Mouse (Mus musculus) urinary bladder, postnatal 10 days (tissue): ENCODE data around the gene Dpm2.

Experiments
- DNase-seq: peaks from one replicate; pipeline ENCODE4 v3.0.0; 2022; ENCODE audit warnings: low spot score

The Dpm2 gene

GRCm38 (mm10) chr2:32570698-32571494 is at the start of gene Dpm2:
Gene Dpm2, plus strand, starts transcription at chr2:32570858.
- peak; percentile 57 for DNase-seq

- DNase-seq, result no peak
Measured at GRCm38 (mm10) chr2:32524536-32525031, 46.1 kb upstream of the Dpm2 start.

DNA sequence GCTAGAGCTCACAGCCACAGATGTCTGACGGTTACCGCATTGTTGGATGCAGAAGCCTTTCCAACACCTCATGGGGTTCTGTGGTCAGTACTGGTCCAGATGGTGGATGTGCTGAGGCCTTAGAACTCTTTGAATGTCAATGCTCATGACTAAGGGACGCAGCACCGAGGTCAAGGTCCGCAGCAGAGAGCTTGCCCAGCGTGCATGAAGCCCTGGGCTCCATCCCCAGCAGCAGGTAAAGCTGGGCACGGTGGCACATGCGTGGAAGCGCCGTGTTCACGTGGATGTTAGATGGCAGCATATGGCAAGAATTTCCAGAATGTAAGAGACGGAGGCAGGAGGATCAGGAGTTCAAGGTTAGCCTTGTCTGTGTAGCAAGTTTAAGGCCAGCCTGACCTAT is 44.8 kb upstream of the Dpm2 start:
- no peak for DNase-seq

- DNase-seq, result no peak
Measured at GRCm38 (mm10) chr2:32527468-32527966, 43.1 kb upstream of the Dpm2 start.

- DNase-seq, result no peak
Measured at GRCm38 (mm10) chr2:32528326-32528725, 42.3 kb upstream of the Dpm2 start.

DNA sequence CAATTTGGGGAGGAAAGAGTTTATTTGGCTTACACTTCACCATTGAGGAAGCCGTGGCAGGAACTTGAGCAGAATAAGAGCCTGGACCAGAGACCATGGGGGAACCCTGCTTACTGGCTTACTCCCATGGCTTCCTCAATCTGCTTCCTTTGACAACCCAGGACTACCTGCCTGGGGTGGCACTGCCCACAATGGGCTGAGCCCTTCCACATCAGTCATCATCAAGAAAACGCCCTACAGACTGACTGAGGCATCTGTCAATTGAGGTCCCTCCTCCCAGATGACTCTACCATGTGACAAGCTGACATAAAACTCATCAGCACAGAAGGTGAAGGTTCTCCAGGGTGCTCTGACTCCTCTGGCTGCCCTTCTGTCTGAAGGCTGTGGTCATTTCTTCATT is 40.2 kb upstream of the Dpm2 start:
- no peak for DNase-seq

- no peak for DNase-seq
Measured at GRCm38 (mm10) chr2:32533163-32533562, 37.5 kb upstream of the Dpm2 start.

DNA sequence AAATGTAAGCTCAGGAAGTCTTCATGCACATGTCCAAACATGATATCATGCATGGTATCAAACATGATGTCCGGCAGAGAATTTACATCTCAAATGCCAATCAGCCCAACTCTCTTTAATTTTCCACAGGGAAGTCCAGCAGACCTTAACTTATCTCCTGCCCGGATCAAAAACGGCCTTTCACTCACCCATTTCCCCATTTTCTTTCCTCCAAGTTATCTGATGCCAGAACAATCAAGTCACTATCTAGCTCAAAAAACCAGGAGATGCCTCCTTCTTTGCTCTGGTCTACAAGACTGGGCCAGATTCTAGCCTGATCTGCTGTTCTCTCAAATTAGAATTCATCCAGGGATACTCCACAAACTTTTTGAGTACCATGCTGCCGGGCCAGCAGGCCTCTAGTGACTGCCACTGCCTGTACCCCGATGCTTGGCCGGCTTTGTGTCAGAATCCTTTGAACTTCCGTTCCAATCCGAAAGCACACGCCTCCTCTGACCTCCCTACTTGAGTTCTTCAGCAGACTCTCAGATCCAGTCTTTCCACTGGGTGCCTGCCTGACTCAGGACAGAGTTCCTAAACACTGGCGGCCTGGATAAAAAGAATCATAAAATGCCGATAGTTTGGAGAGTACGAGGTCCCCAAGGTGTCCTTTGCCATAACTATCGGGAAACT is 36.5 kb upstream of the Dpm2 start:
- no peak for DNase-seq

- DNase-seq, result peak; percentile 97
Measured at GRCm38 (mm10) chr2:32534733-32535471, 35.8 kb upstream of the Dpm2 start, which contains the start of gene Fam102a. Gene Fam102a, plus strand, starts transcription at chr2:32535332.

- no peak for DNase-seq
Measured at GRCm38 (mm10) chr2:32535501-32535991, 35.1 kb upstream of the Dpm2 start.

DNA sequence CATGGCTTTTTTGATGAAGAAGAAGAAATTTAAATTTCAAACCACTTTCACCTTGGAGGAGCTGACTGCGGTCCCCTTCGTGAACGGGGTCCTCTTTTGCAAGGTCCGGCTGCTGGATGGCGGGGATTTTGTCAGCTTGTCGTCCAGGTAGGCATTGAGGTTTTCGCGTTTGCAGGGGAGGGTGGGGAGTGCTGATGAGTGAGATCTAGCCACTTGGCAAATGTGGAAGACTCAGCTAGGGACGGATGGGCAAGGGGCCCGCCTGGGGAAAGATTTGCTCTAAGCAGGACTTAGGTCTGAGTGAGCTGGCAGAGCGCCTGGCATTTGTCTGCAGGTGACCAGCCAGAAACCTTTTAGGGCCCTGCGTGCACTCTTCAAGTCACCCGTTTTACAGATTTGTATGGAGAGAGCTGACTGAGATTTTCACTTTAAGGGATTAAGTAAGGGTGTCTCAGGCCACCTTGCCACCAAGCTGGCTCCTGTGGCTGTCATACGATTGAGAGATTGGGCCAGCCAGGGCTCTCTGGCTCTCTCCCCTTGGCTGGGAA is 34.5 kb upstream of the Dpm2 start:
- DNase-seq, result no peak

GRCm38 (mm10) chr2:32536634-32537359 is 33.9 kb upstream of the Dpm2 start:
- no peak for DNase-seq

DNA sequence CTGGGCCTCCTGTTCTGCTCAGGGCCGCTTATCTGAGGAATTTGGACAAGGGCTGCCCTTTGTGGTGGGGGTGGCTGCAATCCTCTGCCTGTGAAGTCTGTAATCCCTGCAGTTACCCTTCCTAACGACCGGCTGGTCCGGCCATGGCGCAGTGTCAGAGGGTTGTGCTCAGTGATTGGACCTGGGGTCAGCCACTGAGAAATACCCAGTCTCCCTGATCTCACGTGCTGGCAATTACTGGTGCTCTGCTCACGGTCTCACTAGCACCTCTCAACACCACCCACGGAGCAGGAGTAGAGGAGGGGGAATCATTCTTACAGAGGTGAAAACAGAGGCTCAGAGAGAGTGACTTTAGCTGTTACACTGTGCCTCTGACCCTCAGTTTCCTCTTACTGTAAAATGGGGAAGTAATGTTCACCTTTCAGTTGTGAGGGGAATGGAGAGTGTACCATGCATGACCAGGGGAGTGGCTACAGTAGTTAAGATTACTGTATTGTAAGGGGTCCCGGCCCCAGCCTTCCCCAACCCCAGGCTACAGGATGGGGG is 33.2 kb upstream of the Dpm2 start:
- DNase-seq, result no peak

GRCm38 (mm10) chr2:32537941-32538340 is 32.7 kb upstream of the Dpm2 start:
- DNase-seq, result no peak

GRCm38 (mm10) chr2:32538461-32538860 is 32.2 kb upstream of the Dpm2 start:
- no peak for DNase-seq

GRCm38 (mm10) chr2:32539452-32539981 is 31.1 kb upstream of the Dpm2 start:
- no peak for DNase-seq

DNA sequence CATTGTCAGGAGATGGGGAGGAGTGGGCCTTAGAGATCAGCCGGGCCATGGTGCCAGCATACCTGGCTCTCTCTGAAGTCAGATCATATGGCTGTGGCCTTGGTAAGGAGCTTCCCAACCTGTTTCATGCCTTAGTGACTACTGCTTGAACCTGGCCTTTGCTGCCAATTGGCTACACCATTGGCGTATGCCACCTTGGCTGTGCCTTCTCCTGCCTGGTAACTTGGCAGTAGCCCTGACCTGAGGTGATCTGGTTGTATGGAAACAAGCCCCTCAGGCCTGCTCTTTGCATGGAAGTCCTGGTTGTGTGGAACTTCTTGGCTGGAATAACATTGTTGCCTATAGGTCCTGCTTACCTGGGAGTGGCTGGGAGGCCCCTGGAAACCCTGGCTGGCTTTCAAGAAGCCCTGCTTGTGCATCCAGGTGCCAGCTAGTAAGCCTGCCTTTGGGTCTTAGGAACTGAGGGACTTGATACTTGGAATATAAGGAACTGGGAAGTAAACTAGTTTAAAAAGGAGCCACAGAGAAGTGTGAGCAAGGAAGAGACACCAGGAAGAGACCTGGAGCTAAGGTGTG is 29.2 kb upstream of the Dpm2 start:
- DNase-seq, result no peak

DNA sequence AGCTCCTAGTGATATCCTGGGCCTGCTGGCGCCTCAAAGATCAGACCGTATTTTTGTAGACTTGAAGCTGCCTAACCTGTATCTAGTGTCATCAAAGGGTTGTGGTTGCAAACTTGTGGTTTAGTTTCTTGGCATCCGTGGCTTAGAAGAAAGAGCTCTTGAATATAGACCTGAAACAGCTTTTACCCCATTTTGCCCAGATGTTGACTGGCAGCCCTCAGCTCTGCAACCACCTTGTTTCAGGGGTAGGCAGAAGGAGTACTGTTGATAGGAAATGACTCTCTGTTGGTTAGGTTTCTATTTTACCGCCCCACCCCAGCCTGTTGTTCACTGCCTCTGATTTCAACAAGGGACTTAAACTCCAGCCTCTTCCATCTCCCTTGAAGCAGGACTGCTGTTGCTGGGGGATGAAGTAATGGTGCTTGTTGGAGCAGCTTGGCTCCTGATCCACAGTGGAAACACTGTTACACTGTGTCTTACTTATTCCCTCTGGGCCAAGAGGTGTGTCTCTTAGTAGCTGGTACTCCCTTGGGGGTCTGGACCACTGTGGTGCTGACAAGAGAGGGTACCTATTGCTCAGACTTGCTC is 28.6 kb upstream of the Dpm2 start:
- DNase-seq, result no peak

GRCm38 (mm10) chr2:32543031-32543449 is 27.6 kb upstream of the Dpm2 start:
- DNase-seq, result no peak

DNA sequence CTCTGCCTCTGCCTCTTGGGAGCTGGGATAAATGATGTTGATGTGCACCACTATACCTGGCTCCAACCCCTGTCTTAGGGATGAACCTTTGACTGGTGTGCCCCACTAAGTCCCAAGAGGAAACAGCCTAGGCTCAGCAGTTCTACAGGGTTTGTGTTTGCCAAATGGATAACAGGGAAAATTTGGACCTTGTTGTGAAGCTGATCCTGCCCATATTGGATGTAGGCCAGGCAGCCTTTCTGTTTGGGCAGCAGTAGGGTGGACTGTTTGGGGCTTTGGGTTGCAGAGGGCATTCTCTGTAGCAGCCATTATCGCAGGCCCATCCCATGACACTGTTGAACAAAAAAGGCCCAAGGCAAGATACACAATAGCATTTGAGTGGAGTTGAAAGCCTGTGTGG is 23.7 kb upstream of the Dpm2 start:
- DNase-seq, result no peak
